Mouse (Mus musculus) liver, embryonic 12.5 days (tissue): ENCODE results near the gene Eml3. TPM values are rescaled to one million over a fixed set of nuclear protein-coding genes. Genes with fewer than 3 reads are reported as not detected.

ENCODE experiments used
- ATAC-seq: fragments of 200-750 bp; cut with Nextera tagmentation; 2 replicates; pipeline ENCODE4 v1.8.0; 2017; ENCODE audit warnings: moderate number of reproducible peaks, mild to moderate bottlenecking, moderate library complexity
- H3K27ac ChIP-seq: fragments of 300-500 bp; sonication (generic); 2 replicates; pipeline ENCODE4 v1.5.1; 2016; ENCODE audit warnings: mild to moderate bottlenecking
- H3K27me3 ChIP-seq: fragments of 300-500 bp; sonication (generic); replicated peaks from 2 replicates; pipeline ENCODE4 v1.6.1; 2016; ENCODE audit warnings: mild to moderate bottlenecking, moderate library complexity
- H3K36me3 ChIP-seq: fragments of 300-500 bp; sonication (generic); 2 replicates; pipeline ENCODE4 v1.6.1; 2016; ENCODE audit warnings: mild to moderate bottlenecking, moderate library complexity
- H3K4me1 ChIP-seq: fragments of 300-500 bp; sonication (generic); 2 replicates; pipeline ENCODE4 v1.6.1; 2016
- H3K4me2 ChIP-seq: fragments of 300-500 bp; sonication (generic); 2 replicates; pipeline ENCODE4 v1.6.1; 2016; ENCODE audit warnings: mild to moderate bottlenecking, moderate library complexity
- H3K4me3 ChIP-seq: fragments of 300-500 bp; sonication (generic); 2 replicates; pipeline ENCODE4 v1.5.1; 2016; ENCODE audit warnings: mild to moderate bottlenecking, moderate library complexity
- H3K9ac ChIP-seq: fragments of 300-500 bp; sonication (generic); 2 replicates; pipeline ENCODE4 v1.6.1; 2016; ENCODE audit warnings: mild to moderate bottlenecking, moderate library complexity
- H3K9me3 ChIP-seq: fragments of 300-500 bp; sonication (generic); replicated peaks from 2 replicates; pipeline ENCODE4 v1.6.1; 2016; ENCODE audit warnings: mild to moderate bottlenecking, moderate library complexity
- WGBS: fragments of 180-500 bp; shearing (Covaris S2); methylation state at CpG from one replicate; pipeline ENCODE4 v1.1.7; 2016; ENCODE audit not compliant: insufficient replicate concordance; 5-methylcytosine and 5-hydroxymethylcytosine counted together
- polyA plus RNA-seq: library from polyadenylated mRNA; unstranded; fragments of >200 nt; fragmentation: Nextera tagmentation; extraction: Ambion mirVana; gene quantifications from 2 replicates; pipeline ENCODE4 v1.2.1, GENCODE M21; 2016

The Eml3 gene
- polyA plus RNA-seq, 1 experiment from 2014 or later: 21.3 TPM

DNA sequence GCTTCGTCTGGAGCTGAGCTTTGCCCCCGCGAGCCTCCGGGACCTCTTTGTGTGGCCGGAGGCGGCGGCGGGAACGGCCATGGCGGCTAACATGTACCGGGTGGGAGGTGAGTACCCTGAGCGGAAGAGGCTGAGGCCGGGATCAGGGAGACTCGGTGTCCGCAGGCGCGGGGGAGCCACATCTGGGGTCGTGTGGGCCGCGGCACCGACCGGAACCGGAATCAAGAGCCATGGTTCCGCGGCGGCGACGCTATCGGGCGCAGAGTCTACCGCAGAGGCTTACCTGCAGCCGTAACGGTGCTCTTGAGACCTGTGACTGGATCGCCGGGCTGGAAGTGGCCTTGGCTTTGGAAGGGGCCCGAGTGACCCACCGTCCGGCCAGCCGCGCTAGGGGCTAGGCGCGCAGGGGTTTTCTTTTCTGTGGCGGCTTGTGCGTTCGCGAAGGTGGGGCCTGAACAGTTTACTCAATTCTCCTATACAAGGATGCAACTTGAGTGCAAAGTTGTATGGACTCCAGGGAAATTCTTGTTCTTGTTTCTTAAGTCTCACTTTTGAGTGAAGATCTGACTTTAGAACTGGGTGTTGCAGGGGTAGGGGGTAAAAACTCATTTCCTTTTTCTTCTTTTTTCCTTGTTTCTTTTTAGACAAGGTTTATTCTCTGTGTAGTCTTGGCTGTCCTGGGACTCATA, 13.1 kb downstream of the Eml3 start:
- Histone ChIP-seq H3K9ac (peak overlapping the region; percentile 99), H3K4me2 (peak overlapping the region; percentile 69), H3K9me3 (no peaks in the 10 kb centered on the region), H3K36me3 (peaks cover 68% of the 10 kb centered on the region), H3K4me3 (peak overlapping the region; percentile 97), H3K27me3 (no peaks in the 10 kb centered on the region), H3K27ac (peak overlapping the region; percentile 97), H3K4me1 (peaks cover 59% of the 10 kb centered on the region)
- peak; percentile 20 for ATAC-seq
- under 1% methylated on average over 46 of the region's 46 CpGs for WGBS

- Histone ChIP-seq H3K4me2 (peak overlapping the region; percentile 69), H3K4me3 (peak overlapping the region; percentile 97), H3K27me3 (no peaks in the 10 kb centered on the region), H3K9ac (peak overlapping the region; percentile 99), H3K9me3 (no peaks in the 10 kb centered on the region), H3K4me1 (peaks cover 66% of the 10 kb centered on the region), H3K36me3 (peaks cover 70% of the 10 kb centered on the region), H3K27ac (peak overlapping the region; percentile 97)
- no peak for ATAC-seq
- WGBS: 32% methylated on average over 2 of the region's 2 CpGs
Observed at GRCm38 (mm10) chr19:8943047-8943446, 13.7 kb downstream of the Eml3 start.

- 14% methylated on average over 5 of the region's 5 CpGs for WGBS
- H3K4me2 ChIP-seq: peak overlapping the region; percentile 69
- peak overlapping the region; percentile 97 for H3K4me3 ChIP-seq
- H3K27me3 ChIP-seq: no peaks in the 10 kb centered on the region
- peaks cover 70% of the 10 kb centered on the region for H3K36me3 ChIP-seq
- peaks cover 67% of the 10 kb centered on the region for H3K4me1 ChIP-seq
- H3K9ac ChIP-seq: peak overlapping the region; percentile 99
- peak overlapping the region; percentile 97 for H3K27ac ChIP-seq
- H3K9me3 ChIP-seq: no peaks in the 10 kb centered on the region
- peak; percentile 51 for ATAC-seq
Observed at GRCm38 (mm10) chr19:8944062-8944461, 14.7 kb downstream of the Eml3 start.

- Histone ChIP-seq H3K27me3 (no peaks in the 10 kb centered on the region), H3K9ac (peak overlapping the region; percentile 99), H3K4me1 (peaks cover 67% of the 10 kb centered on the region), H3K4me2 (peak overlapping the region; percentile 69), H3K9me3 (no peaks in the 10 kb centered on the region), H3K36me3 (peaks cover 71% of the 10 kb centered on the region), H3K4me3 (peak overlapping the region; percentile 30), H3K27ac (peak overlapping the region; percentile 97)
- no peak for ATAC-seq
- 25% methylated on average over 5 of the region's 5 CpGs for WGBS
Observed at GRCm38 (mm10) chr19:8944750-8945149, 15.4 kb downstream of the Eml3 start.

GRCm38 (mm10) chr19:8945251-8945650, 15.9 kb downstream of the Eml3 start:
- peak overlapping the region; percentile 99; the same call in 1 of the 2 replicates for H3K9ac ChIP-seq
- peak overlapping the region; percentile 97 for H3K27ac ChIP-seq

DNA sequence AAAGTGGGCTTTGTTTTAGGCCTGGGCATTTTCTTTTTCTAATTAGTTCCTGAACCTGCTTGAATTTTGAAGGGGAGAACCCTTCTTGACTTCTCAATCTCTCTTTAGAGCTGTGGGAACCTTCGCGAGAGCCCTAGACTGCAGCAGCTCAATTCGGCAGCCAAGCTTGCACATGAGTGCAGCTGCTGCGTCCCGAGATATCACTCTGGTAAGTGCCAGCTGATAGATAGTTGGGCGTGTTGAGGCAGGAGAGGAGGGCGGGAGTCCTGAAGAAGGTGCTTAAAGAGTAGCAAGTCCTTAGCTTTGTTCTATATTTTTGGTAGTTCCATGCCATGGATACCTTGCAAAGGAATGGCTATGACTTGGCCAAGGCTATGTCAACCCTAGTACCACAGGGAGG, 17.6 kb downstream of the Eml3 start:
- H3K4me2 ChIP-seq: peak overlapping the region; percentile 69
- peaks cover 84% of the 10 kb centered on the region for H3K36me3 ChIP-seq
- peak overlapping the region; percentile 5; the same call in 1 of the 2 replicates for H3K4me3 ChIP-seq
- H3K27me3 ChIP-seq: no peaks in the 10 kb centered on the region
- H3K9me3 ChIP-seq: no peaks in the 10 kb centered on the region
- 43% methylated on average over 7 of the region's 7 CpGs for WGBS
- peak overlapping the region; percentile 76 for H3K27ac ChIP-seq
- peak overlapping the region; percentile 50 for H3K9ac ChIP-seq
- peak; percentile 58; the same call in 1 of the 2 replicates for ATAC-seq
- H3K4me1 ChIP-seq: peaks cover 61% of the 10 kb centered on the region

More at GRCm38 (mm10) chr19:8945251-8945650, 15.9 kb downstream of the Eml3 start:
- Histone ChIP-seq H3K36me3 (peaks cover 73% of the 10 kb centered on the region), H3K27me3 (no peaks in the 10 kb centered on the region), H3K4me3 (peak overlapping the region; percentile 30), H3K9me3 (no peaks in the 10 kb centered on the region), H3K4me1 (peaks cover 65% of the 10 kb centered on the region), H3K4me2 (peak overlapping the region; percentile 69)
- 81% methylated on average over 6 of the region's 6 CpGs for WGBS
- no peak for ATAC-seq

GRCm38 (mm10) chr19:8950190-8950589, 20.8 kb downstream of the Eml3 start:
- peaks cover 77% of the 10 kb centered on the region for H3K36me3 ChIP-seq
- H3K4me1 ChIP-seq: peaks cover 66% of the 10 kb centered on the region
- 81% methylated on average over 5 of the region's 5 CpGs for WGBS

GRCm38 (mm10) chr19:8952241-8952640, 22.9 kb downstream of the Eml3 start:
- H3K9ac ChIP-seq: peak overlapping the region; percentile 80; the same call in 1 of the 2 replicates
- ATAC-seq: no peak
- H3K27ac ChIP-seq: peak overlapping the region; percentile 82
- H3K27me3 ChIP-seq: no peaks in the 10 kb centered on the region
- peak overlapping the region; percentile 85 for H3K4me2 ChIP-seq
- H3K4me1 ChIP-seq: peaks cover 53% of the 10 kb centered on the region
- H3K9me3 ChIP-seq: no peaks in the 10 kb centered on the region
- H3K4me3 ChIP-seq: no peak overlapping the region
- WGBS: 85% methylated on average over 9 of the region's 9 CpGs
- H3K36me3 ChIP-seq: peaks cover 78% of the 10 kb centered on the region

More at GRCm38 (mm10) chr19:8950190-8950589, 20.8 kb downstream of the Eml3 start:
- Histone ChIP-seq H3K4me2 (no peak overlapping the region), H3K27me3 (no peaks in the 10 kb centered on the region), H3K27ac (0 out of 2 replicates have a peak overlapping the region, but pooled peaks have one; percentile 9), H3K9ac (no peak overlapping the region), H3K4me3 (no peak overlapping the region), H3K9me3 (no peaks in the 10 kb centered on the region)
- no peak for ATAC-seq

DNA sequence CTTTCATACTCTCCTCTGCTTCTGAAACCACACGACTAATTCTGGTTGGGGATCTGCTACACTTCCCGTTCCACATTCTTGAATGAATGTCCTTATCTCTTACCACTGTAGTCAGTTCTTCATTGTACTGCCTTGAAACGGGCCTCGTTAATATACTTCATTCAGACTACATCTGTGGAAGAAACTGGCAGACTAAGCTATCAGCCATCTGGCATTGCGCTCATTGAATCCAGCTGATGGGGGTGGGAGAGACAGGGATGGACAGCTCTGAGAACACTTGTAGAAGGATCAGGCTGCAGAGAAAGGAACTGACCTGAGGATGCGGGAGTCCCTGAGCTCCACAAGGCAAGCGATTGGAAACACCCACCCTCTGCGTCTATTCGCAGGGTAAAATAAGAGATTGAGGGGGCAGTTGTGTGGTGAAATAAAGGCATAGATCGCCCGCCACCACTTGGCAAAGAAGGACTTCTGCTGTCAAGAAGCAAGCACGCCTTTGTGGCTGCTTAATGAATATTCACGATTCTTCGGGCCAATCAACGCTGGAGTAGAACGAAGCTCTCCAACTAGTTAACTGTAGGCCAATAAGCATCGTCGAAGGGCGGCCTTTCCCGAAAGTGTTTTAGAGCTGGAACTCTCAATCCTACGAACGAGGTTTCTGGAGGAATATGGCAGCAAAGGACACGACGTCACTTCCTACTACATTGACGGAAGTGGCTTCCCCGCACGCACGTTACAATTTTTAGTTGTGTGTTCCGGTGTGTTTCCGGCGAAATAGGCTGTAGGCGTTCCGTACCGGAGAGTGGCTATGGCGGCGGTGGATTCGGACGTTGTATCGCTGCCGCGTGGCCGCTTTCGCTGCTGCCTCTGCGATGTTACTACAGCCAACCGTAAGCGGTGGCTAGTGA, 24.0 kb downstream of the Eml3 start, which contains the start of gene Tut1:
TSS of gene Tut1 (plus strand) at position 713 of the 905 bp plus-strand sequence.
- Histone ChIP-seq H3K27ac (peak within 1 kb of the TSS; percentile 82), H3K36me3 (peaks cover 77% of the 10 kb centered on the region), H3K9me3 (no peaks in the 10 kb centered on the region), H3K27me3 (no peaks in the 10 kb centered on the region), H3K4me3 (peak within 1 kb of the TSS; percentile 81), H3K9ac (peak within 1 kb of the TSS; percentile 80), H3K4me1 (peaks cover 44% of the 10 kb centered on the region), H3K4me2 (peak within 1 kb of the TSS; percentile 85)
- 1% methylated on average over 46 of the region's 46 CpGs for WGBS
- ATAC-seq: peak; percentile 92

GRCm38 (mm10) chr19:8954171-8954570, 24.8 kb downstream of the Eml3 start:
- peaks cover 76% of the 10 kb centered on the region for H3K36me3 ChIP-seq
- H3K4me2 ChIP-seq: peak overlapping the region; percentile 85
- ATAC-seq: no peak
- peak overlapping the region; percentile 82 for H3K27ac ChIP-seq
- 3% methylated on average over 9 of the region's 9 CpGs for WGBS
- H3K9me3 ChIP-seq: no peaks in the 10 kb centered on the region
- H3K4me1 ChIP-seq: peaks cover 44% of the 10 kb centered on the region
- no peaks in the 10 kb centered on the region for H3K27me3 ChIP-seq
- H3K9ac ChIP-seq: peak overlapping the region; percentile 80
- peak overlapping the region; percentile 81 for H3K4me3 ChIP-seq

- WGBS: 66% methylated on average over 2 of the region's 2 CpGs
- peaks cover 15% of the 10 kb centered on the region for H3K4me1 ChIP-seq
- H3K27ac ChIP-seq: no peak overlapping the region
- ATAC-seq: no peak
- no peaks in the 10 kb centered on the region for H3K27me3 ChIP-seq
- H3K4me2 ChIP-seq: no peak overlapping the region
- H3K9ac ChIP-seq: no peak overlapping the region
- H3K36me3 ChIP-seq: peaks cover 89% of the 10 kb centered on the region
- no peaks in the 10 kb centered on the region for H3K9me3 ChIP-seq
- H3K4me3 ChIP-seq: no peak overlapping the region
Observed at GRCm38 (mm10) chr19:8962256-8962655, 32.9 kb downstream of the Eml3 start.
